Mouse (Mus musculus) thymus, postnatal 4 days (tissue): ENCODE results near the gene Siglecg.
"Not testable (repeated sequence)": the region's sequence is repeated elsewhere in the genome, so short reads cannot be mapped to it uniquely, and the experiment has no call there.

Experiments used
- DNase-seq: peaks from one replicate; pipeline ENCODE4 v3.0.0; 2021

The Siglecg gene

DNA sequence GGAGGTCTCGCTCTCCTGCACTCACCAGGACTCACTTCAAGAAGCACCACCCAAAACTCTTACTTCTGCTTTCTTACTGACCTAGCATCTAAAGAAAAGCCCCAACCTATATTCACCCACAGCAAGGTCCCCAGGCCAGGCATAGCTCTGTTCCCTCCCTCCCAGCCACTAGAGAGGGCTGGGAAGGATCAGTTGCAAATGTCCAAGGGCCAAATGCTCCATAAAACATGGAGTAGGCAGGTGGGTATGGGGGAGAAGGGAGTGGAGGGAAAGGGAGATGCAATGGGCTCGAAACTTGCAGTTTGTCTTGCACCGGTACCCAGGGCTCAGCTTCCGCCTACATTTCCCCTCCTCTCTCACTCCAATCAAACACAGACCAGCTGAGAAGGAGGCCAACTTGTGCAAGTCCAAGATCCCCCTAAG is at the start of gene Siglecg:
Siglecg (plus strand) TSS at position 74 of the 423 bp plus-strand sequence.
- no peak for DNase-seq

DNA sequence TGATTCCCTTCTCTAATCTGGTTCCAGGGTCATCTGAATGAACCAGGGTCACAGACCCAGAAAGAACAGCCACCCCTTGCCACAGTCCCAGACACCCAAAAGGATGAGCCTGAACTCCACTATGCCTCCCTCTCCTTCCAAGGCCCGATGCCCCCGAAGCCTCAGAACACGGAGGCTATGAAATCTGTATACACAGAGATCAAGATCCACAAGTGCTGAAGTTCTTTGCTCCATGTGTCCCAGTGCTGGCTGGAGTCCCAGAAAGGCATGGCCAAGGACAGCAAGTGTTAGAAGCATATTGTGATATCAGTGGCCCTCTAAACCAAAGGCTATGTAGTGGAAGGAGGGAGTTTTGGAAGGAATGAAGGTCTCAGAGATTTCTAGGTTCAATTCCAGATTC is 49.4 kb upstream of the Siglecg start:
- DNase-seq = no peak

DNA sequence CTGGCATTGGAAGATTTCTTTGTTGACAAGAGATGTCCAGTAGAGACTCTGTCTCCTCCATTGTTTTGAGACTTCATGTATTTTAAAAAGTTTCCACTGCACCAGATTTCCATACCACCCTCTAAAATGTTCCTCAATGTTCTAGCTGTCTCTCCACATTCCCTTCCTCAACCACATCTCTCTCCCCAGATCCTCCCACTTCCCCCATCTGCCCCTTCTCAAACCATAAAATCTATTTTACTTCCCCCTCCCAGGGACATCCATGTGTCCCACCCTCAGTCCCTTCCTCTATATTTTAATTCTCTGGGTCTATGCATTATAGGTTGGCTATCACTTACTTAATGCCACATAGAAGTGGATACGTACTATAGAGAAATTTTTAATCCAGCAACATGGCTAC is 46.6 kb upstream of the Siglecg start:
- DNase-seq = no peak

DNA sequence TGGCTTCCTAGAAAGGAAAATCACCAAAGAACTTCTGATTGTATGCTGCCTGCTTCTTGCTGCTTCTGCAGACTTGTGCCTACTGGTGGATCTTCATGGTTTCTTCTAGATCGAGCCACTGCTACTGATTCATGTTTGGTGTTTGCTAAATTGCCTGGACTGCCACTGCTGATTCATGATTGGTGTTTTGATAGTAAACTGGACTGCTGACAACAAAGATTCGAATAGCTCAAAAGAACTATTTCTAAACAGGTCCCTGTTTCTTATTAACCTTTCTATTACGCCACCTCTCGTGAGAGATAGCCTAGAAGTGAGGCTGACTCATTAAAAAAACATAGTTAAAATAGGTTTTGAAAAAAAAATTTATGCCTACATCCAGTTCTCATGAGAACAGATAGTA is 46.0 kb upstream of the Siglecg start:
- no peak for DNase-seq

DNA sequence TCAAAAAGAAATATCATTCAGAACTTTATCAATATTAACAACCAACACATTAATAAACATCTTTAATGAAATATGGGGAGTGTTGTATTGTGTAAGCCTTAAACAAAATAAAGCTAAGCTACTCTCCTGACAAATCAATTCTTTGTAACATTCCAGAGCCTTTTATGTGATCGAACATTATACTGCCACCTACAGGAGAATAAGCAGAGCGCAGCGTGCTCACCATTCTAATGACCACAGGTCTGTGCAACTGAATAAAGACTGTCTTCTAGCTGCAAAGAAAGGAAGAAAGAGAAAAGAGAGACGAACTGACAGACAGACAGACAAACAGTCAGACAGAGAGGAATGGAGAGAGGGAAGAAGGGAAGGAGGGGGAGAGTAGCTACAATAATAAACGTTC is 29.8 kb upstream of the Siglecg start:
- DNase-seq = peak; percentile 36

DNA sequence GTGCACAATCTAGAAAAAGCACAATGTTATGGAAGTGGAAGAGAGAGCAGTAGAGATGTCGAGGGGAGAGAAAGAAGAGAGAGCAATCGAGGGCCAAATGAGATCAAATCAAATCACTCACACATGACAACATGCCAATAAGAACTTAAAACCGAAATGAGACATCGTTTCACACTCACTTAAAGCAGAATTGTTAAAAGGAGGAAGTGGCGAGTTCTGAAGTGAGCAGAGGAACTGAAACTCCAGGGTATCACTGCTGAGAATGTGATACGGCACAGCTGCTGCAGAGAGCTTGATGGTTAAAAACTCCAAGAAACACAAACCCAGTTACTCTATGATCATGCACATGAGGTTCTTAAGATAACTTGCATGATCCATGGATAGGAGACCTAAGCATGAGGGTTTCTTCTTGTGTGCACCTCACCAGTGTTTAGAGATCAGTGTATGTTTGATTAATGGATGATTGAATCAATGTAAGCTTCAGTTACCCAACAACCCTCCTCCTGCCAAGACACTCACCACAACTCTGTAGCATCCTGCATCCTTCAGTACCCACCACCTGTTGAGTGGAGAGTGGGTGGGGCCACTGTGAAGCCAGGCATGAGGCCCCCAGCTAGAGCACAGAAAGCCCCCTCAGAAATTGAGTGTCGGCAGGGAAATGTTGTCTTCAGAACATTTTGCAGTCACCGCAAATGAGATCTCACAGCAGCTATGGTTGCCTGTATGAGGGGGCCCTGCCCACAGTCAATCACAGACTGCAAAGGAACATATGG is 15.5 kb upstream of the Siglecg start:
- no peak for DNase-seq

DNA sequence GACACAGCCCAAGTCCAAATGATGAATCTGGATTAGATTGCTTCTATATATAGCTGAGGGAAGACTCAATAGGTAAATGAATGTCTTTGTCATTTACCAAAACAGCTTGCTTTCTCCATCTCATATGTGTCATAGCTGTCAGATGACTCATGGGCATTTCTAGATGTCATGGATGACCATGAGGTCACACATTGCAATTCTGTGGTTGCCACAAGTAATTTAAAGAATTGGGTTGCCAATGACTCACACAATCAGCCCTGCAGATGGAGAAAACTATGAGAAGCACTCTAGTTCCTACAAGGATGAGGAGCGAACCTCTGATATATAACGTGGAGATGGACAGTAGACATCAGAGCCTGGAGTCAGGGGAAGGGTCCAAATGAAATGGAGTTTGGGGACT is 8.5 kb upstream of the Siglecg start:
- DNase-seq = no peak

DNA sequence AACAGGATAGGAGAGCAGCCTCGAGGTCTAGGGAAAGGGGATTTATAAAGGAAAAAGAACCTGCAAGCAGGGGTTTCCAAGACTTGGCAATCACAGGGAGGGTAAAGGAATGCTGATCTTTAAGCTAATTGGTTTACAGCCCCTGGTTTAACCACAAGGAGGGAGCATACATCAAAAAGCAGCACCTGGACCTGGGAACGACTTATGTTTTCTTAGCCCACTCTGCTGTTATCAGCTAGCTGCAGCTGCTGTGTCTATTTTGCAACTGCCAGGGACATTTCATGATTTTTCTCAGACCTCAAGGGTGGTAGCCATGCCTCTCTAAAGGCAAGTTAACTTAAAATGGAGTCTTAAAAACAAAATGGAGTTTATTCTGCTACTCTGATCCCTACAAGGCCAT is 5.3 kb upstream of the Siglecg start:
- DNase-seq = no peak

DNA sequence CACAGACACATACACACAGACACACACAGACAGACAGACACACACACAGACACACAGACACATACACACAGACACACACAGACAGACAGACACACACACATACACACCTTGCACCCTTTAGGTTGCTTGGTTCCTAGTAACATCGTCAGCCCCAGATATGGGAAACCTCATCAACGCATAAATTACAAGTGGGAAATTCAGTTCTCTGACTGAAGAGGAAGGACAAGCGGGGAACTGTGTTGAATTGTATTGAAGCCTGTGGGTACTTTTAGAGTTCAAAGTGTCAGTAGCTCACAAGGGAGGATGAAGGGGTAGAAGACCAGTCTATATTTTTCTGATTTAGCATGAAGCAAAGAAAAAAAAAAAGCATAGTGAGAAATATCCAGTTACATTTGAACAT is 431 bp upstream of the Siglecg start:
- no peak for DNase-seq

DNA sequence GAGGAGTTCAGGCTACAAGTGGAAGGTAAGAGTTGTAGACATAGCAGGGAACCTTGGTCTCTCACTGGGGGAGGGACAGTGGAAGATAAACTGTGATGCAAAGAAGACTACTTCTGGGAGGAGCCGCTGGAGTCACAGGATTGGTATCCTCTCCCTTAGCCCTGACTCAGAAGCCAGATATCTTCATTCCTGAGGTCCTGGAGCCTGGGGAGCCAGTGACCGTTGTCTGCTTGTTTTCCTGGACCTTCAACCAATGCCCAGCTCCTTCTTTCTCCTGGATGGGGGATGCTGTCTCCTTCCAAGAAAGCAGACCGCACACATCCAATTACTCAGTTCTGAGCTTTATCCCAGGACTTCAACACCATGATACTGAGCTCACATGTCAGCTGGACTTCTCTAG is 1.1 kb downstream of the Siglecg start:
- DNase-seq = no peak

DNA sequence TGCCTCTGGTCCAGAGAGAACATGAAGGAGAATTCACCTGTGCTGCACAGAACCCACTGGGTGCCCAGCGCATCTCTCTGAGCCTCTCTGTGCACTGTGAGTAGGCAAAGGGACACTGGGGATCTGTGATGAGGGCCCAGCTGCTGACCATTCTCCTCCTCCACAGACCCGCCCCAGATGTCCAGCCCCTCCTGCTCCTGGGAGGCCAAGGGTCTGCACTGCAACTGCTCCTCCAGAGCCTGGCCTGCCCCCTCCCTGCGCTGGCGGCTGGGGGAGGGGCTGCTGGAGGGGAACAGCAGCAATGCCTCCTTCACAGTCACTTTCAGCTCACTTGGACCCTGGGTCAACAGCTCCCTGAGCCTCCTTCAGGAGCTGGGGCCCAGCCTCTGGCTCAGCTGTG is 3.7 kb downstream of the Siglecg start:
- not testable (repeated sequence) for DNase-seq

DNA sequence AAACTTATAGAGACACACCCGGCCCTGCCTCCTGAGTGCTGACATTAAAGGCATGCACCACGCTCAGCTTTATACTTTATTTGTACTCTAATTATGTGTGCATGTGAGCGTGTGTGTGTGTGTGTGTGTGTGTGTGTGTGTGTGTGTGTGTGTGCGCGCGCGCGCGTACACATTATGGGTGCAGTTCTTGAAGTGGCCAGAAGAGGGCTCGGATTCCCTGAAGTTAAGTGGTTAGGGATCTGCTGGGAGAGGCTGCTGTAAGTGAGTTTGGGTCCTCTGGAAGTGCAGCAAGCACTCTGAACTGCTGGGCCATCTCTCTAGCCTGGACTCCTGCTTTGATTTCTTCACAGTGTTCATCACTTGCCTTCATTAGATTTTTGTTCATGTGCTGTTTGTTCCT is 9.3 kb downstream of the Siglecg start:
- peak; percentile 33 for DNase-seq

DNA sequence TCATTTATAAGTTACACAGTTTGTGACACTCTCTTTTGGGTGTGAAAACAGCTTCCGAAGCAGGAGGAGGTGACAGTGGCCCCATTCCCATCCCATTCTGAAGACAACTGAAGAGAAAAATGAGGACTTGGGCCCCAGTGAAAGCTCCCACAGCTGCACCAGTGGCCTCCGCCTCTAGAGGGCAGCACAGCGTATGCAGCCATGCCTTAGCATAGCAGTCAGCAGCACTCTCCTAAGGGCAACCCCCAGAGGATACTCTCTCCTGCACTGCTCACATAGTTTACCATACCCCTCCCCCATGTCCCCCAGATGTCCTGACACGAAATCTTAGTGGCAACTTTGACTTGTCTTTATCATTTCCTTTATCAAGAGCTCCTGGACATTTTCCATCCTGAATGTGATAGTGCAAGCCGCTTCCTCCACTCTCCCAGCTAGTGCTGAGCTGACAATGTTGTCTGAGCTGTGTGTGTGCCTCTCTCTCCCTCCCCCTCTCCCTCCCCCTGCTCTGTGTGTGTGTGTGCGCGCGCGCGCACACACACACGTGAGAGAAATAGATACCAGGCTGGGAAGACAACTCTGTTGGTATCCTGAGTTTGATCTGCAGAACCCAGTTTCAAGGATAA is 15.1 kb downstream of the Siglecg start:
- DNase-seq = peak; percentile 91

DNA sequence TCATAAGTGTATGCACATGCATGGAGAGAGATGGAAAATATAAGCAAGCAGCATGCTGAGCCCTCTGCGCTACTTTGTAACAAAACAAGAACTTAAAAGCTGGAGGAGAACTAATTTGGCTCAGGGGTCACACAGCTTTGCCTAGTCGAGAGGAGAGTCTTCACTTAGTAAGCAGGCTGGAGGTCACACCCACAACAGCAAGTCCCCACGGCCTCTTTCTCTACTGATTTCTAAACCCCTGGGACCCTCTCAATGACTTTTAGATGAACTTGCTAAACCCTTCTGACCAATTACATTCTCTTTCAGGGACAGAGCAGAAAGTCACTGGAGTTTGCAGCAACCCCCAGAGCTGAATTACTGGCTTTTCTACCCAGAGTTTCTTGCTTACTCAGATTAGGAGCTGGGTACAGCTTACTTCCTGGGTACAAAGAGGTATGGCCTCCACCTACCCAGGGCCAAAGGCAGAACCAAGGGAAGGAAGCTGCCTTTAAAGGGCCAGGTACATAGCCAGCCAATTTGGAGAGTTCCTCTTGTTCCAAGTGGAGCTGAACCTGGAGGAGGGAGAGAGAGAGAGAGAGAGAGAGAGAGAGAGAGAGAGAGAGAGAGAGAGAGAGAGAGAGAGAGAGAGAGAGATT is 16.1 kb downstream of the Siglecg start:
- DNase-seq = no peak

DNA sequence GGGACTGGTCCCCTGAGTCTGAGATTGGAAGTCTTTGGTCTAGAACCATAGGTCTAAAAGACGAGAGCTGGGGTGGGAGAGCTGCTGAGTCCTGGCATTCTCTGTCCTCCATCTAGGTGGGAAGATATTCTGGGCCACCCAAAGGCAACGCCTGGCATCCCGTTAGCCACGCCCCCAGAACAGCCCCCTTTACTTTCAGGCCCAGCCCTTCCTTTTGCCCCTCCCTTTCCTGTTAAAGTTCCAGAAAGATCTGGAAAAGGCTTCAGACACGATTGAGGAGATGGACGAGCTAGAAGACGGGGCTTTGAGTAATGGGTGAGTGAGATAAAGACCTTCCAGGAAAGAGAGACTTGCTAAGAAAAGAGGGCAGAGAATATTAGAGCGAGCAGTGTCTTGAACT is 19.4 kb downstream of the Siglecg start, which contains the start of gene Lim2:
Lim2 (plus strand) TSS at position 265 of the 400 bp plus-strand sequence.
- DNase-seq = no peak

DNA sequence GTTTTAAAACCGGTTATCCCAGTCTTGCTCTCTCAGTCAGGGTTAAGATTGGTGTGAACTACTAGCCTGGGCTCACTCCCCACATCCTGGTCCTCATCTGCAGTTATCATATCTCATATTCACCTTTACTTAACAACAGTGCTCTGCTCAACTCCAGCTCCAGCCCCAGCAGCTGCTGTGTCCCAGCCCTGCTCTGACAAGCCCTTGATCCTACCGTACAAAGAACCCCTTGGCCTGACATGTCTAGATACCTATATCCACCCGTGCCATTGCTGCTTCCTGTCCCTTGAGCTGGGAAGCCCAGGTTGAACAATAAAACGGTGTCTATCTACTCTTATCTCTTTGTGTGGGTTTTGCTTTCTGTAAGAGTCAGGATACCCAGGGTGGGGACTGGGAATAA is 21.5 kb downstream of the Siglecg start:
- DNase-seq = no peak

DNA sequence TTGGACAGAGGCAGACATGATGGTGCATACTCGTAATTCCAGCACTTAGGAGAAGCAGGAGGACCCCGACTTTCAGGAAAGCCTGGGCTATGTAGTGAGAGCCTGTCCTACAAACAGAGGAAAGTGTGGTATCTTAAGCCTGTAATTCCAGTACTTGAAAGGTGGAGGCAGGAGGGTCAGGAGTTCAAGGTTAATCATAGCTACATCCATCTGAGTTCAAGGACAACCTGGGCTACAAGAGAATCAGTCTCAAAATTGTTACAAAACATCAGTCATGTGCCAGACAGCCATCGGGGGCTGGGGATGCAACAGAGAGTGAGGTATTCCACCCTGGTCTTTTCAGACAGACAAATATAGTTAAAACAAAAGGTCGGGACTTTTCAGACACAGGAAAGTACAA is 24.9 kb downstream of the Siglecg start:
- DNase-seq = no peak

DNA sequence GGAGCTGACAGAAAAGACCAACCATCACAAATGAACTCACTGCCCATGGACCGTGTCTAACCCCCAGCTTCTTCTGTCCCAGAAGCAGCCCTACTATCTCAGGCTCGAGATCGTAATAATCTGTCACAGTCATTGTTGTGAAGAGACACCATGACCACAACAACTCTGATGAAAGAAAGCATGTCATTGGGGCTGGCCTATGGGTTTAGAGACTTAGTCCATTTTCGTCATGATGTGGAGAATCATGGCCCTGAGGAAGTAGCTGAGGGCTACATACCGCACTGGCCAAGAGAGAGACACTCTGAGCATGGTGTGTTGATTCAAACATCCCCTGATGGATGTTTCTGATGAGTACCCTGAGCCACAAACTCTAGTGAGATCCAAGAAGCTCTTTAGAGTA is 26.7 kb downstream of the Siglecg start:
- no peak for DNase-seq

DNA sequence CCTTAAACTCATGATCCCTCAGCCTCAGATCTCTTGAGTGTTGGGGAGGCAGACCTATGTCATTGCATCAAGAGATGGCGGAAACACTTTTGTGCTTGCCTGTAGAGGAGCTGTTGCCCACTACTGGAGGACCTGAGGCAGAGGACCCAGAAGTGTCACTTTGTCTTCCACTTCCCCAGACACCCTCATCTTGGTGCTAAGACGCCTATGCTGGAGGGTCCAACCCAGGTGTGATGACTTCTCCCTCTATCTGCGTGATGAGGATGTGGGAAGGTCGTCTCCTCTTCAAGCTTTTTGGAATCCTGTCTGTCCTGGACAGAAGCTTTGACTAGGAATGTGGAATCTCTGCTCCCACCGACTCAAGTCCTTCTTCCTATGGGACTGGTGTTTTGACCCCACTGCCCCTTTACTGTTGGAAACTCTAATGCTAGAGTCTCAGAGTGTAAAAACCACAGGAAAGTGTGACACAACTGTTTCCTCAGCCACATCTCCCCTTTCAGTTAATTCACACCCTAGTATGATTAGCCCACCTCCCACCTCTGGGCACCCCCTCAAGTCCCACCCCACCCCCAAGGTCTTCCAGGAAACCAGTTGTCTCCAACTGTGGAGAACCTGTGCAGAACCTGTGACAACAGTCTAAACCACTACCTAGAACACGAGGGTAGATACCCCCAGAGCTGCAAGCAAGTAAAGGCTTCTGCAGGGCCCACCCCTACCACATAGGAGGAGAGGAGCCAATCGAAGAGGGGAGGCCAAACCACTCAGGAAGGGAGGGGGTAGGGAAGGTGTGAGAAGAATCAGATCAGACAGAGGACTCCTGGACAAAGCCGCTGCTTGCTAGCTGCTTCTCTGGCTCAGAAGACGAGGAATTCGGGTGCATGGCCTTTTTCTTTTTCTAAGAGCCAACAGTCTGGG is 28.6 kb downstream of the Siglecg start, which contains the start of gene Nkg7:
Nkg7 (plus strand) TSS at position 733 of the 915 bp plus-strand sequence.
- no peak for DNase-seq

DNA sequence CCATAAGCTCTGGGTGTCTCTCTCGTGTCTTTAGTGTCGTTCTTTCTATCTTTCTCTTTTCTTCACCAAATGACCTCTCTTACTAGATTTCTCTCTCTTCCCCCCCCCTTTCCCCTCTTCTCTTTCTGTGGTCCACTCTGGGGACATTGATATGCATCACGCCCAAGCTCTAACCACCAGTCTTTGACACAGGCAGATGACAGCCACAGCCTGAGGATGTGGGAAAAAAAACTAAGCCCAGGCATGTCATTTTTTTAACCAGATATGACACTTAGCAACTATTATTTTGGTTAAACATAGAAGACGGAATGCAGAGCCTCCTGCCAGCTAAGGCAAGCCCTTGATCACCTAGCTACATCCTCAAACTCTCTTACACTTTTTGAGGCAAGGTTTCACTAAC is 30.6 kb downstream of the Siglecg start:
- no peak for DNase-seq

DNA sequence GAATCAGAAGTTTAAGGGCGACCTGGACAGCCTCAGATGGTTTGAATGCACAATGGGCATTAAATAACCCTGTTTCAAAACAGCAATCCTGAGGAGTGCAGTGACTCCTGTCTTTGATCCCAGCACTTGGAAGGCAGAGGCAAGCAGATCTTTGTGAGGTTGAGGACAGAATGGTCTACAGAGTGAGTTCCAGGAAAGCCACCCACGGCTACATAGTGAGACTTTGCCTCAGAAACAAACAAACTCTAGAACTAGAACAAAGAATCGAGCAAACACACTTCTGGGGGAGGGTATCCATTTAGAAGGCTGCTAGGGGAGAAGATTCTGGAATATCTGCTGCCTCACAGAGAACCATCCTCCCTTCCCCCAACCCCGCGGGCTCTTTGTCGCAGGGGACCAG is 32.5 kb downstream of the Siglecg start, which contains the start of gene Cldnd2:
Cldnd2 (plus strand) TSS at position 301 of the 400 bp plus-strand sequence.
- no peak for DNase-seq

DNA sequence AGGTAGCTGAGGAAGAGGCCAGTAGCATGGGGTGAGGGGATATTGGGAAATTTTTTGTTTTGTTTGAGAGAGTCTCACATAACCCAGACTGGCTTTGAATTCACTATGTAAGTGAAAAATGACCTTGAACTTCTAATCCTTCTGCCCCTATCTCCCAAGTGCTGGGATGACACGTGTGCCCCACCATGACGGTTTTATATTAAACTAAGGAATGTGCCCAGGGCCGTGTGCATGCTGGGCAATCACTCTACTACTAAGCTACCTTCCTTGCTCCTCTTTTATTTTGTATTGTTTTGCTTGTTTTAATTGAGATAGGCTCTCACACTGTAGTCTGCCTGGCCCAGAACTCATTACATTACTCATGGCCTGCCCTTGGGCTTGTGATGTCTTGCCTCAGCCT is 33.1 kb downstream of the Siglecg start:
- no peak for DNase-seq

DNA sequence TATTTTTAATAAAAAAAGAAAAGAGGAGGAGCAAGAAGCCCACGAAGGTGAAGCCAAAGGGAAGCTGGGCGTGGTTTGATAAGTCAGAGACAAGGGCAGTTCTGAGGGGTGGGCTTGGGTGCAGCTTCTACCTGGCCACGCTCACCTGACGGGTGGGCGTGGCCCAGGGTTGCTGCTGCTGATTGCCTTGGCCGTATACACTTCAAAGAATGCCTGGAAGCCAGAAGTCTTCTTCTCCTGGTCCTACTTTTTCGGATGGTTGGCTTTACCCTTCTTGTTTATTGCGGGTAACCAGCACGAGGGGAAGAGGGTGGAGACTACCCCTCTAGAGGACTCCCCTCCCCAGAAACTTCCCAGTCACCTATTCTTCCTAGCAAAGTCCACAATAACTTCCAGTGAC is 34.7 kb downstream of the Siglecg start:
- no peak for DNase-seq
